Mouse (Mus musculus): ENCODE results near the gene AC124108.1. TPM values are rescaled to one million over a fixed set of nuclear protein-coding genes. Genes with fewer than 3 reads are reported as not detected.
"Not testable (repeated sequence)": the region's sequence is repeated elsewhere in the genome, so short reads cannot be mapped to it uniquely, and the experiment has no call there.

Gene AC124108.1
- total RNA-seq, 2 experiments from 2014 or later, result not detected

DNA sequence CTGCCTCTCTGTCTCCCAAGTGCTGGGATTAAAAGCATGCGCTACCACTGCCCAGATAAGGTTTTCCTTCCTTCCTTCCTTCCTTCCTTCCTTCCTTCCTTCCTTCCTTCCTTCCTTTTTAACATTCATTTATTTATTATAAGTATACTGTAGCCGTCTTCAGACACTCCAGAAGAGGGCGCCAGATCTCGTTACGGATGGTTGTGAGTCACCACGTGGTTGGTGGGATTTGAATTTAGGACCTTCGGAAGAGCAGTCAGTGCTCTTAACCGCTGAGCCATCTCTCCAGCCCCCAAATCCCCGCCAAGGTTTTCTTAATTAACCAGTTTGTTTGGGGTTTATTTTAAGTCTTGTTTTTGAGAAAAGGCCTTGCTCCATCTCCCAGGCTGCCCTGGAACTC, 28.6 kb upstream of the AC124108.1 start:
- not testable (repeated sequence) for ATAC-seq (replicated peaks; ENCODE audit: poor library complexity, severe bottlenecking)

DNA sequence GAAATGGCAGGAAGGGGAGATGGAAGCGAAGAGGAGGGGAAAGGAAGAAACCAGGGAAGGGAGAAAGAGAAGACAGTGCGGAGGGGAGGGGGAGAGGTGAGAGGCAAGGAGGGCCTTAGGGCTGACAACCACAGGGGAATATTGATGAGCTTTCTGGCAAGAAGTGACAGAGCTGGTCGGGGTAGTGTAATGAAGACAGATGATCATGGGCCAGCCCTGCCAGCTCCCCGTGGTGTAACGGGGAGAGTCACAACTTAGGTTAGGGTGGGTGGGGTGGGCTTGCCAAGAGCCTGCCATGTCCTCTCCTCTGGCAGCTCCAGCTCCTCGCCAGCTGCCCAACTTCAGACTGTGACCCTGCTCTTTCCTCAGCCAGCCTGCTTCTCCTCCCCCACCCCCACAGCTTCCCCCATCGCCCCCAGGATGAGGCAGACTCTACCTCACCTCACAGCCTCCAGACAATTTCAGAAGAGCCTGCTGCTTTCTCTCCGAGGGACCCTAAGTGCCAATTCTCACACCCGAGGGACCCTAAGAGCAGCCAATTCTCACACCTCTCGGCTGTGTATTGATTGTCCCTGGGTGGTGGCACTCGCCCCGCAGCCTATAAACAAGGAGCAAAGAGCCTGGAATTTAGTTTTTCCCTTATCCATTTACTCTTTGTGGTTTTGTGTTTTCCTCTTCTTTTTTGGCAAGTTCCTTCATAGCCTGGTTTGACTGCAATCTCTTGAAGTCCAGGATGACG, 26.3 kb upstream of the AC124108.1 start:
- no peak for ATAC-seq (replicated peaks; ENCODE audit: poor library complexity, severe bottlenecking)

DNA sequence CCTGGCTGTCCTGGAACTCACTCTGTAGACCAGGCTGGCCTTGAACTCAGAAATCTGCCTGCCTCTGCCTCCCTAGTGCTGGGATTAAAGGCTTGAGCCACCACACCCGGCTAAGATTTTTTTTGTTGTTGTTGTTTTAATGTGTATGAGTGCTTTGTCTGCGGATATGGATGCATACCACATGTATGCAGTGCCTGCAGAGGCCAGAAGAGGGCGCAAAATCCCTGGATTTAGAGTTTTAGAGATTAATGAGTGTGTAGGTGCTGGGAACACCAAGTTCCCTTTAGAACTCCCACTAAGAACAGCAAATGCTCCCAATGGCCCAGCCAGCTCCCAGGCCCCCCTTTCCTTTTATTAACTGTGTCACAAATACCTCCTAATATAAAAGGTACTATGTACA, 25.4 kb upstream of the AC124108.1 start:
- peak; percentile 56; the same call in 1 of the 2 replicates for ATAC-seq (replicated peaks; ENCODE audit: poor library complexity, severe bottlenecking)

DNA sequence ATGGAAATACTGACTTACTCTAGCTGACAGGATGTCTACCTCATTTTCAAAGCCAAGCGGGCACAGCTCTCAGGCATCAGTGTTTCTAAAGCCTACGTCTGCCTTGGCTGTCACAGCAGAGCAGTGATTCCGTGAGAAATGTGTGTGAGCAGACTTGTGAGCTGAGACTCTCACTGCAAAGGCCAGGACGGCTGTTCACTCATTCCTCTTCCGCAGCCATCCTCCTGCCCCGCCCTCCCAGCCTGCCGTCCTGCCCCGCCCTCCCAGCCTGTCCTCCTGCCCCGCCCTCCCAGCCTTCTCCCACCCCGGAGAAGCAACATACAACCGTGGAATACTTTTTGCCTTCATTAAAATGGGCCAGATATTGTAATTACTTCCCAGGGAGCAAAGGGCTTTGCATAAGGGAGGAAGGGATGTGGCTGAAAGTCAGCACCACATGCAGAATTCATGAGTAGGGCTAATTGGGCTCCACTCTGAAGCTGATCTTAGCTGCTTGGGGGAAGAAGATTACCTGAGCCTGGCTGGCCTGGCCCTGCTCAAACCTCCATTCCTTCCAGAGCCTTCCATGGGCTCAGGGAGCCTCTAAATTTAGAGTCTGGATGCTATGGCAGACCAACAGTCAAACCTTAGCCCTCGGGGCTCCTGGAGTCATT, 23.0 kb upstream of the AC124108.1 start:
- peak; percentile 56 for ATAC-seq (replicated peaks; ENCODE audit: poor library complexity, severe bottlenecking)

DNA sequence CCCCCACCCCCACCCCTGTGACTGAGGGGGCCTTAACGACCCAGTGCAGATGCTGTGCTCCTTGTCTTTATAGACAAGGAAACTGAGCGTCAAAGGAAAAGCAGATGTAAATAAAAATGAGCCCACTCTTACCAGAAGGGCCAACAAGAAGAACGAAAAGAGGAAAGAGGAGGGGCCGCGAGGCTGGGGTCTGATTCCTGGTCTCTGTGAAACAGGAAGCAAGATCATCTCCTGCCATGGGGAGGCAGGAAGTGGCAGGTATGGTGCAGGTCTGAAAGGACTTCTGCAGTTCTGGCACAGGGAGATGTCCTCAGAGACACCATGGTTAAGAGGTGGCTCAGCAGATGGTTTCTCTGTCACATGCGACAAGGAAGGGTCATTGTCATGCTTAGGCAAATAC, 20.6 kb upstream of the AC124108.1 start:
- ATAC-seq (replicated peaks; ENCODE audit: poor library complexity, severe bottlenecking), result peak; percentile 53; the same call in 1 of the 2 replicates

DNA sequence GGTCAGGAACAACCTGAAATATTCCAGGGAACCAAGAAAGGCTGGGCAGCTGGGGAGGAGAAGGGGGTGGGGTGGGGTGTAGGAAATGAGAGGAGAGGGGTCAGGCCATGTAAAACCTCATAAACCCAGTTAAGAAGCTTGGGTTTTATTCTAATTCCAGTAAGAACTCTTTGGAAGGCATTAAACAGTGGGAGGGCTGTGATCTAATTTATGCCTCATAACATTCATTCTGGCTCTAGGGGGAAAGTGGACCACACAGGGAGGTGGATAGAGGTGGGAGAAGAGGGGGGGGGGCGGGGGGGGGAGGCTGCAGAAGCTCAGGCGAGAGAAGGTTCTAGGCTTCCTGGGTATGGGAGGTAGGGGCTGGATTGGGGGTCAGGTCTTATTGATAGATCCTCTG, 19.6 kb upstream of the AC124108.1 start:
- no peak for ATAC-seq (replicated peaks; ENCODE audit: poor library complexity, severe bottlenecking)

DNA sequence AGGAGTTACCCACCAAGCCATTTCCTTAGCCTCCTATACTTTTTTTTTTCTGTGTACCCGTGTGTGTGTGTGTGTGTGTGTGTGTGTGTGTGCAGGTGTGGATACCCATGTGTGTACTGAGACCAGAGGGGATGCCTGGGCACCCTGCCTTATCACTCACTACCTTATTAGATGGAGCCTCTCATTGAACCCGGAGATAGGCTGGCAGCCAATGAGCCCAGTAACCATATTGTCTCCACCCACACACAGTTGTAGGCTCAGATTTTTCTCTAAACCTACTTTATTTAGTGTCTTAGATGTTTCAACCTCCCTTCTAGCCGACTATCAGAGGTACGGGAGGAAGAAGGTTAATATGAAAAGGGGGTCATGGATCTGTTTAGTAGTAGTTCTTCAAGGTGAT, 5.0 kb upstream of the AC124108.1 start:
- ATAC-seq (replicated peaks; ENCODE audit: poor library complexity, severe bottlenecking), result no peak

DNA sequence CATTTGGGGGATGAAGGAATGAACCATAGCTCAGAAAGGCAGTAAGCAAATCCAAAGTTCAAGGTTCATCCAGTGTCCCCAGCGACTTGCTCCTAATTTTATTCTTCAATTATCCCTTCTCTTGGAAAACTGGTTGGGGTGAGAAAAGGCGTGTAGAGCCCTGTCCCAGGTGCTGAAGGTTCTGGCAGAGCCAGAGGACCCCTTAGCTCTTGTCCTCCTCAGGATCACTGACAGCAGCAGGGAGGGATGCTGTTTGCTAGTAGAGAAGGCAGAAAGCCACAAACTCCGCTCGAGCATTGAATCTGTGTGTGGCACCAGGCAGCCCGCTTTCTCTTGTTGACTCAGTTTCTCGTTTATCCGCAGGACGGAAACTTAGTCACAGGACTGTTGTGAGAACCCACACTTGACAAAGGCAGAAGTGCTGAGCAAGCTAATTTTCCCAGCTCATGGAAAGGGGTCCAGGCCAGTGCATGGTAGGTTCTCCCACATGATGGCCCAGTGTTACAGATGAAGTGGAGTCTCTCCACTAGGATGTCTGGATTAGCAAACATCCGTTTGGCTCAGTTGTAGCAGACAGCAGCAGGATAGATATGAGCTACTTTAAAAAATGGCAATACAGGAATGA, 2.7 kb upstream of the AC124108.1 start:
- no peak for ATAC-seq (replicated peaks; ENCODE audit: poor library complexity, severe bottlenecking)

DNA sequence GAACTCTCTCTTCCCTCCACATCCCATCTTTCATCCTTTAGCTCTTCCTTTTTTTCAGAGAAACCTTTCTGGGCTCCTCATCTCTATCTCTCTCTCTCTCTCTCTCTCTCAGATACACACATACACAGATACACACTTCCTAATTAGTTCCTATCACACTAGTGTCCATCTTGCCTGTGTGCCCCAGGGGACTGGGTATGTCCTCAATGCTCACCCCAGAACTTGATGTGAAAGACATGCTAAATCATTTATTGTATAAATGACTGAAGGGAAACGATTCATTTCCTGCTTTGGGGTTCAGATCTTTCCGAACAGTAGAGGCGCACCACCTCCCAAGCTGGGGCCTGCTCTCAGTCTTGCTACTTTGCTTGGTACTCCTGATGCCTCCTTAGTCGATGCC, 2.0 kb upstream of the AC124108.1 start:
- no peak for ATAC-seq (replicated peaks; ENCODE audit: poor library complexity, severe bottlenecking)

DNA sequence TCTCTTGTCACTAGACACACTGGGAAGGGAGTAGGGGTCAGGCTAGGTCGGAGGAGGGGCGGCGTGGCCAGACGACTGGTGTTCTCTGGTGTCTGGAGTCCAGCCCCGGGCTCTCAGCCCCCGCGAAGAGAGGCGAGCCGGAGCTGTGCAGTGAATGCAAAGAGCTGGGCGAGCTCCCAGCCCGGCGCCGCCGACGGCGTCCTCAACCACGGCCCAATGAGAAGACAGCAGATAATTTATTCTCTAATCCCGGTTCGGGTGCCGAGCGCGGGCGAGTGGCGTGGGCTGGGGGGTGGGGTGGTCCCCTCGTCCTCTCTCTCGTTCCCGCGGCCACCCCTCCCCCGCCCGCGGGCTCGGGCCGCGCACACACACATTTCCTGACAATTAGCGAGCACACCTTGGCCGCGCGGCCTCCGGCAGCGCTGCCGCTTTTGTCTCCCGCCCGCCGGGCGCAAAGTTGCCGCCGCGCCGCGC, 1.2 kb upstream of the AC124108.1 start:
- peak; percentile 28 for ATAC-seq (replicated peaks; ENCODE audit: poor library complexity, severe bottlenecking)

DNA sequence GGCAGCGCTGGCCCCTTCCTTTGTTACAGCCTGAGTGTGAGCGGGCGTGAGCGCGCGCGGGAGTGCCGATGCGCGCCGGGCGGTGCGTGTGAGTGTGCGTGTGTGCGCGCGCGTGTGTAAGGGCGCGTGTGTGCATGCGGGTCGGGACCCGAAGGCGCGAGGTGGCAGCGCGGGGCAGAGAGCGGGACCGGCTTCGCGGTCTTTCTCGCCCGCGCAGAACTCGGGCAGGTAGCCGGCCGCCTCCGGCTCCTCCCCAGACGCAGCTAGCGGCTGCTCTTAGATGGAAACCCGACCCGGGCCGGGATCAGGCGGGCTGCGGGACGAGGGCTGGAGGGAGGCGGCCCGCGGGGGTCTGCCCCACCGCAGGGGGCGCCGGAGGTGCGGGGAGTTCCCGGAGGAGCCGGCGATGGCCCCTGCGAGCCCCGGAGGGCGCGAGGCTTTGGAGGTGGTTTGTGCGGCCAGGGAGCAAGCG, 600 bp upstream of the AC124108.1 start:
- ATAC-seq (replicated peaks; ENCODE audit: poor library complexity, severe bottlenecking), result no peak

DNA sequence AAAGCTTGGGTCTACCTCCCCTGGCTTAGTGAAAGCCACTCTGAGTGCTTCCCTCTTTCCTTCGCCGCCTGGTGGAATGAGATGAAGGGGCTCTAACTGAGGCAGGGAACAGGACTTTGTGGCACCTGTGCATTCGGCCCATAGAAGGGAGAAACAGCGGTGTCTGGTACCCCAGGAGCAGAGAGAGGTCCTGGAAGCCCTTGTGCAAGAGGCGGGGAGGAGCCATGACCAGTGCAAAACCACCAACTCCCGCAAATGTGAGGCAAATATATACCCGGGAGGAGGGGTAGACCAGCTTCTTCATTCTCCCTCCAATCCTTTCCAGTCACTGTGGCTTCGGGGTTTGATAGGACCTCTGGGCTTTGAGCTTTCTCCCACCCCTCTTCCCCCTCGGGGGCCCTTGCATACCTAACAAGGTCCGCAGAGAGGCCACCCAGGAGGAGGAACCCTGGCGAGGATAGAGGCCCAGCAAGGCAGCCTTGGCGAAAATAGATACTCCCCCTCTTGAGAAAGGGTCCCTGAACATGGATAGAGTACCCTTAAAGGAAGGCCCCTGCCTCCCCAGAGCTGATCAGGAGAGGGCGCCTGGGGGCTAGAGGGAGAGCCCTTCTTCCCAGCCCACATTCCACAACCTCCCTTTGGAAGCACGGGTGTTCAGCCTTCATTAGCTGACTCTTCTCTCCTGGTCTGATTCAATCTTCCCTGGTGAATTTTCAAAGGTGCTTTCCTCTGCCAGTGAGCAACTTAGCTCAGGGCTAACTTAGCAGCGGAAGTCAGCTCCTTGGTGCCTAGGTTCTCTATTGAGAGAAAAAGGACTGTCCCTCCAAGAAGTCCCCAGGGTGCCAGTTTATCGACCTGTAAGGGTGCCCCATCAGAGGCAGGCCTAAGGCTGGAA, 776 bp downstream of the AC124108.1 start:
- ATAC-seq (replicated peaks; ENCODE audit: poor library complexity, severe bottlenecking), result peak; percentile 43; the same call in 1 of the 2 replicates

DNA sequence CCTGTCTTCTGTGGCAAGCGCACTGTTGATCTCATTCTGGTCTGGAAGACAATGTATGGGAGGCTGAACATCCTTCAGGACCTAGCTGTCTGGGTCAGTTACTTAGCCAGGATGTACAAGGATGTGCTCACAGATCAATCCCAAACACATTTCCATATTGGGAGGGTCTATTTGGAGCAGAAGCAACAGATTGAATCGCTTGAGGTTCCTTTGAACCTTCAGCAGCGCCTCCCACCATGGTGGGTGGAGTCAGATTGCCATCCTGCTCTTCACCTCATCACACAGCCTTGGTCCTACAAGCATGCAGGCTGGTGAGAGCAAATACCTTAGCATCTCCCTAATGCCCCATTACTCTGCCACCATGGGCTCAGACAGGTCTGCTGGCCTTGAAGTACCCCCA, 2.5 kb downstream of the AC124108.1 start:
- no peak for ATAC-seq (replicated peaks; ENCODE audit: poor library complexity, severe bottlenecking)

DNA sequence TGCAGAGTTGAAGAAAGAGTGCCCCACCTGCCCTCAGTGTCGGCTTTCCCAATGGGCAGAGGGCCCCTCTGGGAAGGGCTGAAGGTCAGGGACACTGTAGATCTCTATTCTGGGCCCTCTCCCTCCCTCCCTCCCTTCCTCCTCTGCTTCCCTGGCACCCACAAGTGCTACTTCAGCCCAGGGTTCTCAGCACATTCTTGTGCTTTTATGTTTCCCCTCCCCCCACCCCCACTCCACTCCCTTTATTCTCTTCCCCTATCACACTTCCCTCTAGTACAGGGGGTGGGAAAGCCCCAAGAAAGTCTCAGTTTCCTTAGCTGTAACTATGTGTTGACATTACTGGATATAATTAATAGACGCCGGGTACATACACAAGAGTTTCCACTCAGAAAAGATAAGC, 3.4 kb downstream of the AC124108.1 start:
- no peak for ATAC-seq (replicated peaks; ENCODE audit: poor library complexity, severe bottlenecking)

DNA sequence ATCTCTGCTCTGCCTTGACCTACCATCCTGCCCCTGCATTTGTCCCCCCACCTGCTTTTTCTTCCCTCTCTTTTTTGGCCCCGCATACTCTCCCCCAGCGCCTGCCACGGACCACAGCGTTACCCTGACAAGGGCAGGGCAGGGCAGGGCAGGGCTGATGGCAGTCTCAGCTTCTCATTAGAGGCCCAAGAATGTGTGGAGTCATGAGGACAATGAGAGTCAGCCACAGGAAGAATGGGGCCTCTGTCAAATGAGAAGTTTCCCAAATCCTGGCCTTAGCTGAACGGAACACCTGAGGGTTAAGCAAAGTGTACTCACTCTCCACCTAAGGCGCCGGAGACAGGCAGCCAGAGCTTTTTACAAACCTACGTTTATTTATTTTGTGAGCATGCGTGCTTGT, 3.8 kb downstream of the AC124108.1 start:
- no peak for ATAC-seq (replicated peaks; ENCODE audit: poor library complexity, severe bottlenecking)

DNA sequence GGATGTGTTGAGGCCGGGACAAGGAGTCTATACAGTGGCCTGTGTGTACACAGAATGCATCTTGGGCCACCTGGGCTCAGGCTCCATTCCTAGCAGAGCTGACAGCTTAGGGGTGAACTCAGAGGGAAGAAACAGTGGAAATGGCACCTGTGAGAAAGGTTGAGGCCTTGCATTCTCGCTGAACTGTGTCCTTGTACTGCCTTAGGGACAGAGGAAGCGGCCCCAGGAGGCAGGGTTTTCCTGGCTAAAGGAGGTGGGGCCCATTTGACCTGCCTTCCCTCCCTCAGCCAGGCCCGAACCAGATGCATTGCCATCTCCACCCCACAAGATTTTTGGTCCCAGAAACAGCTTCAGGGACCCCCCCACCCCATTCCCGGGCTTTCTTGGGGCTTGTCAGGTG, 4.4 kb downstream of the AC124108.1 start:
- no peak for ATAC-seq (replicated peaks; ENCODE audit: poor library complexity, severe bottlenecking)

DNA sequence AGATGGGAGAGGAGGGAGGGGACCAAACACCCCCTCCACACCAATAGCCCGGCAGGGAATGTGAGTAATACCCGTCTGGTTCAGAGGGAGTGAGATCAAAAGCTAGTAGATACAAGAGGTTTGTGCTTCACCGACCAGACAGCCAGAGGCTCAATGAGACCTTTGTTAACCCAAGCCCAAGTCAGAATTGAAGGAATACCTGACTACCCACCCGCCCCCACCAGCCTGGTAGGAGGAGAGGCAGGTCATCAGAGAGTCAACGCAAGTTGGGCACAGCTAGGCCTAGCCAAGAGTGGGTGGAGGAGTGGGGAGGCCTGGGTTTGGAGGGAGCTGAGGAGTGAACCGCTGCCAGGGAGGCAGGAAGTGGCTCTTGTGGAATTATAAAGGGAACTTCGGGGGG, 5.1 kb downstream of the AC124108.1 start:
- no peak for ATAC-seq (replicated peaks; ENCODE audit: poor library complexity, severe bottlenecking)

DNA sequence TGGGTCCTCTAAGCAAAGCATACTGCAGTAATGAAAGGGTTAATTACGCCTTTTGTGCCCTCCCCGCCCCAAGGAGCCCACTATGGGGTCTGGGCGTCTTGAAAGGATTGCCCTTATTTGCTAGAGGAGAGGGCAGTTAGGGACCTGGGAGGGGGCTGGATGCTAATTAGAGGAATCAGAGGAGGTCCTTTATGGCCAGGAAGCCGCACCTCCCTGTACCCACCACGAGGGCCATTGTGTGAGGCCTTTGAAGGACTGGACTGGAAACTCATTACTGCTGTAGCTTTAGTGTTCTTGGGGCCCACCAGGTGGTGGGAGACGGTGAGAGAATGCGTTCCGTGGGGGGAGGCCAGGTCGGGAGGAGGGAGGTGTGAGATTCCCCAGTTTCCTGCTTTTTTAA, 6.4 kb downstream of the AC124108.1 start:
- ATAC-seq (replicated peaks; ENCODE audit: poor library complexity, severe bottlenecking), result no peak

DNA sequence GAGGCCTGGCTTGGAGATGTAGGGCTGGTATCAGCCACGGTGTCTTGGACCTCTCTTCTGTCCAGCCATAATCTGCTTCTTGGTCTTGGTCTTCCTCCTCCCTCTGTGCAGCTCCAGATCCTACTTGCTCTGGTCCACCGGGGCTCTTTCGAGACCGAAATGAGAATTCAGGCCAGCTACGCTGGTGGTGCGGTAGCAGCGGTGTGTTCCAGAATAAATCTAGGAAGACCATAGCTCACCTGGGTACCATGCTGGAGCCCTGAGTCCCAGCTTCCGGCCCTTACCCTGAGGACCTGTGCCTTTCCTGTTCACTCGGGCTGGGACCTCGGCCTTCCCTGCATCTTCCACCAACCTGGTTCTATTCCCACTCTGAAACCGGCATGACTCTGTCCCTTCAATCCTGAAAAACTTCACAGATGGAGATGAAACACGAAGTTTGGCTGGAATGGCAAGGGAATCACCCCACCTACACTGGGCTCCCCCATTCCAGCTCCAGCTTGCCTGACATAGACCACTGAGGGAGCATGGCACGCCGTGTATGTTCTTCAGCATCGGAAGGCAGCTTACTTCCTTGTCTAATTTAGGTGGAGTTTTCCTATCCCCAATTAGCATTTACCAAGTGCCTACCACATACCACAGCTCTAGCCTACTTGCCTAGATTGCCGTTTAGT, 7.3 kb downstream of the AC124108.1 start:
- no peak for ATAC-seq (replicated peaks; ENCODE audit: poor library complexity, severe bottlenecking)

DNA sequence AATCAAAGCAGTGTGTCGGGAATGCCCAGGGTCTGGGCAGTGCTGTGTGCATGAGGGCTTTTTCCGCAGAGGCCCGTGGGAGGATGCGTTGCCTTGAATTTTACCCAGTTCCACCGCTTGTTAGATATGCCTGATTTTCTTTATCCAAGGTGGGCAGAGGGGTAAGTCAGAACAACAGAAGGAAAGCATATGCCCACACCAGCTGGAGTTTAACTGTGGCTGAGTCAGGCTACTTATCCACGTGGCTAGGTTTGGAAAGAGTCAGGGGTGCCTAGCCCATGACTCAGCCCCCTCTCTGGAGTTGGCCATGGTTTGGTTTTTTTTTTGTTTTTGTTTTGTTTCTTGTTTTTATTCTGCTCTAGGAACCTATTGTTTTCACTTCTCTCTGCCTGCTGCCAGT, 8.0 kb downstream of the AC124108.1 start:
- ATAC-seq (replicated peaks; ENCODE audit: poor library complexity, severe bottlenecking), result no peak
